Mouse (Mus musculus) cerebral cortex, adult 2 months (tissue): ENCODE results near the gene Olfr781.

Experiments used
- WGBS: fragments of 180-500 bp; shearing (Covaris S2); methylation state at CpG from one replicate; pipeline ENCODE4 v1.1.7; 2018; 5-methylcytosine and 5-hydroxymethylcytosine counted together

Olfr781 gene

DNA sequence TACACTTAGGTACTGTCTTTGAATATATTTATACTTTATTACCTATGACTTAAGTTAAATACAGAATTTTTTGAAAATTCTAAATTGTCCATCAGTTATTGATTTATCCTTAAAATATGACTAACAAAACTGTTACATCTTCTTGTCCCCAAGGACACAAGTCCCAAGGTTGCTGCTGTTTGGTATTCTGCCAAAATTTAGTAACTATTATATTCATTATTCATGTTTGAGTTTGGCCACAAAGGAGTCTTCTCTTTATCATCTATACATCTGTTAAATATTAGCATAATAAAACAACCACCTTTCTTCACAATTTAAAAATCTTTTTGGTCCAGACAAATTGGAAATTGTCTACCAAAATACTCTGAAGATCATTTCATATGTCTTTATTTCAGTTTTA, at the start of gene Olfr781:
Gene Olfr781 (plus strand): TSS at position 301 of the 400 bp plus-strand sequence.

GRCm38 (mm10) chr10:129312973-129313372, 15.7 kb upstream of the Olfr781 start:
- 53% methylated on average over 1 of the region's 1 CpGs for WGBS

- WGBS = no CpG with 5 or more reads among the region's 1 CpGs
Observed at GRCm38 (mm10) chr10:129313521-129313920, 15.1 kb upstream of the Olfr781 start.

DNA sequence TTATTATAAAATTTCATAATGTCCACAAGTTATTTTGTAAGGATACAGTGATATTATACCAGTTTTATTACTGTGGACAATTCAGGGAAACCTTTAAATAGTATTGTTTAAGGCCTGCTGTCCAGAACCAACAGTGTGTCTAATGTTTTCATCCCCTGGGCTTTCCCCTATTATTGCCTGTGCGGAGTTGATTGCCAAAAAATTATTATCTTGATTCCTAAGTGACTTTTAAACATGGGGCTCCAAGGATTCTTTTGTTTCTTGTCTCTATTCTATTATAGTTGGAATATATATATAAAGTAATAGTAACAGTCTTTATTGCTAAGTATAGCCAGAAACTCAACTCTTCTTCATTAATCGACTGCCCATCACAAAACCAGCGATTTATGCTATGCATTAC, 10.8 kb upstream of the Olfr781 start, which contains the start of gene Olfr780:
Gene Olfr780 (plus strand): TSS at position 301 of the 400 bp plus-strand sequence.
- WGBS = 79% methylated on average over 3 of the region's 3 CpGs

DNA sequence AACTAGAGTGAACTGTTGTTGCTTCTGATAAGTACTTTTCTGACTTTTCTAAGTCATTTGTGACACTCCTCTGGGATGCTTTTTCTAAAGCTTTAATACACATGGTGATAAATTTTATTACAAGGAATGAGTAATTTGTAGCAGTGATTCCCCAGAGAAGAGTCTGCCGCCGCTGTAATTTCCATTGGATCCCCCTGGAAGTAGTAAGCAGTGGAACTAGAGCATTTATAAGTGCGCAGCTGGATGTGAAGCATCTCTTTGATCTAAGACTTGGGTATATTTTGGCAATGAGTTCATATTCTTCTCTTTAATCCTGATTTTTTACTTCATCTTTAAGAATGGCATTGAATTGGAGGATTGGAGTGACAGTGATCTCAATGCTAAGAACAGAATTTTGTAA, 19.9 kb downstream of the Olfr781 start, which contains the start of gene Olfr782:
Gene Olfr782 (plus strand): TSS at position 301 of the 400 bp plus-strand sequence.
- WGBS = 91% methylated on average over 3 of the region's 3 CpGs

GRCm38 (mm10) chr10:129352475-129352874, 23.8 kb downstream of the Olfr781 start:
- WGBS = 78% methylated on average over 2 of the region's 2 CpGs

GRCm38 (mm10) chr10:129356496-129356895, 27.8 kb downstream of the Olfr781 start:
- WGBS = 90% methylated on average over 4 of the region's 4 CpGs

GRCm38 (mm10) chr10:129357307-129357706, 28.7 kb downstream of the Olfr781 start:
- 74% methylated on average over 5 of the region's 5 CpGs for WGBS

DNA sequence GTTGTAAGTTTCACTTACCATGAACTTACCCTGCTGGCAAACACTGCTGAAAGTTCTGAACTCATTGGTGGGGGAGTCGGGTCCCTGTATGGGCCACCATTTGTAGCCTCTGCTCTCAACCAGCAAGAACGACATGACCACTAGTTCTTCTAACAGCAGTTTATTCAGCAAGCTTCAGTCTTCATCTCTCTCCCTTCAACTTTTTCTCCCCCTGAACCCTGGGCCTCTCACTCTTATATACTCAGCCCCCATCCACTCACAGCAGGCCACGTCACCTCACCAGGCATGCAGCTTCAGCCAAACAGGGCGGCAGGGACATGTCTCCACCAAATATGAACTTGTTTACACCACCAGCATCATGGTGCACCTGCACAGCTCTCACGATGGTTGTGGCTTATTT, 45.4 kb downstream of the Olfr781 start:
- 87% methylated on average over 5 of the region's 5 CpGs for WGBS
